Mouse (Mus musculus) WW6 (cell line): Measurements from ENCODE around the gene Sema5a.

ENCODE experiments used
- DNase-seq: peaks from one replicate; pipeline ENCODE4 v3.0.0-alpha.2; 2013; ENCODE audit warnings: low read depth, low spot score

Gene Sema5a

DNA sequence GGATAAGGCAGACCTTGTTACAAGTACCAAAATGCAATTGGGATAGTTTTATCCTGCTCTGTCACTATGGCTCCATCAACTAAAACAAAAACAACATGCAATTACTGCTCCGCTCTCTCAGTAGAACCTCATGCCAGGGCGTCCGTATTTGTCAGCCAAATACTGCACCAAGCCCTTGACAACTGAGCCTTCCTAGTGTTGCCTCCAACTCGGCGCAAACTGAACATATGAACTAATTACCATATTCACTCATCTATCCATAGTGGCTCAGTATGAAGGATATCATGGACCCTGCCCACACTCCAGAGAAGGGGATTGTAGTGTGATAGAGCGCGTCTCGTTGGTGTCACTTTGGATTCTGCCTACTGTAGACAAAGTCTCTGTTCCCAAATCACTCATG, 389.1 kb downstream of the Sema5a start:
- no peak for DNase-seq

DNA sequence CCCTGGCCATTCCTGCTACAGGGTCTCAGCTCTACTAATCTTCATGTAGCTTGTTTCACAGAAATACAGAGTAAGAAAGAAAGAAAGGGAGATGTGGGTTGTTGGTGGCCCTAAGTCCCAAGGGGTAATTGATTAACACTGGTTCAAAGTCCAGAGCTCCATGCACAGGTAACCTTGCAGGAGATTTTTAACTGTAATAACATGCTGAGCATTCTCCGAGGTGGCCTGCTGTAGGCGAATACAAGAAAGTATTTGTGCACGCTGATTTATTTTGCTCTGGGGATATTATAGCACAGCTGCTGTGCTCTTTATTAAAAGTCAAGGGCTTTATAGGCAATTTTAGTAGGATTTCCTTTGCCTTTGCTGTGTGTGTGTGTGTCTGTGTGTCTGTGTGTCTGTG, 393.3 kb downstream of the Sema5a start:
- no peak for DNase-seq

- no peak for DNase-seq
Measured at GRCm38 (mm10) chr15:32647061-32647687, 402.6 kb downstream of the Sema5a start.

- no peak for DNase-seq
Measured at GRCm38 (mm10) chr15:32654046-32654445, 409.4 kb downstream of the Sema5a start.

GRCm38 (mm10) chr15:32656017-32656416, 411.4 kb downstream of the Sema5a start:
- DNase-seq, result no peak

DNA sequence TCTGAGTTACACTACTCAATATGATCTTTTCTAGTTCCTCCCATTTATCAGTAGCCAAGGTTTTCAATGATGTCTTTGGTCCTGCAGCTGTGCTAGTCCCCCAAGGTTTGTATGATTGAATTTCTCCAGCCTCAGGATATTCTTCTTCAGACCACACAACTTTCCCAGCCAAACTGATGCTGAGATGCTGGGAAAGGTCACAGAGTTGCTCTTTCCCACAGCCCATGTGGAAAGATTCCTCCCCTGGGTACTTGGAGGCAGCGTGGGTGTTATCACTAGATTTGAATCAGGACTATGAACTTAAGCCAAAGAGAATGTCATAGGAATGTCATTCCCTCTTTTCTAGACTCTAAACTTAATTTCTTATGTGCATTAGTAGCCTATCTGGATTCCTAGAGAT, 431.8 kb downstream of the Sema5a start:
- DNase-seq, result no peak

- no peak for DNase-seq
Measured at GRCm38 (mm10) chr15:32685152-32685551, 440.5 kb downstream of the Sema5a start.

GRCm38 (mm10) chr15:32691021-32691420, 446.4 kb downstream of the Sema5a start:
- DNase-seq, result no peak

- DNase-seq, result no peak
Measured at GRCm38 (mm10) chr15:32693006-32693405, 448.4 kb downstream of the Sema5a start.

GRCm38 (mm10) chr15:32717298-32717985, 472.8 kb downstream of the Sema5a start:
- DNase-seq, result no peak

- DNase-seq, result peak; percentile 16
Measured at GRCm38 (mm10) chr15:32718293-32718963, 473.8 kb downstream of the Sema5a start.

- no peak for DNase-seq
Measured at GRCm38 (mm10) chr15:32718964-32719311, 474.3 kb downstream of the Sema5a start.

- DNase-seq, result peak; percentile 18
Measured at GRCm38 (mm10) chr15:32730839-32731238, 486.2 kb downstream of the Sema5a start.
